Mouse (Mus musculus): Measurements from ENCODE around the gene Ahcyl2. TPM values are rescaled to one million over a fixed set of nuclear protein-coding genes. Genes with fewer than 3 reads are reported as not detected.

The Ahcyl2 gene
- total and polyA plus RNA-seq, 2 experiments from 2014 or later: 16.0 to 66.7 TPM

DNA sequence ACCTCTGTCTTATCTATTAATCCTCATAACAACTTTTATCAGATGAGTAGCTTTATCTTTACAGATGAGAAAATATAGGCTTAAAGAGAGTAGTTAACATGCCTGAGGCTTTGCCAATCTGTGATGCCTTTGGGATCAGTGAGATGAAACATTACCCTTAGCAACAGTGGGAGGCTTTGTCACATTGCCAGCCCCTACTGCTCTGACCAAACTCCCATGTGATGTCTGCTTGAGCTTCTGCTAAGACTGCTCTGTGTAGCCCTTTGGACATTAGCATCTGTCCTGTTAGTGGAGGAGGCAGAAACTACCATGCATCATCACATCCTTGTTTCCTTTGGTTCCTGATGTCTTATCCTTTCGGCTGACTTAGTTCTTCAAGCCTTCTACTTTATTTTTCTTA lies 7.8 kb downstream of the Ahcyl2 start:
- DNase-seq (ENCODE audit: low spot score) (peak; percentile 76), ATAC-seq (ENCODE audit: low FRiP score) (no peak)
- H3K9ac ChIP-seq (replicated peaks; ENCODE audit: low read length, poor library complexity, severe bottlenecking): no peak overlapping the region
- H3K9me3 ChIP-seq (ENCODE audit: low read length): no peaks in the 10 kb centered on the region
- 0 out of 2 replicates have a peak, but pooled peaks cover 3% of the 10 kb centered on the region for H3K4me1 ChIP-seq (ENCODE audit: insufficient read depth, low read length)
- TF ChIP-seq CTCF (IDR thresholded peaks at IDR 0.05): no peak
- no peak overlapping the region for H3K27ac ChIP-seq (ENCODE audit: low read depth, low read length)
- WGBS: 93% methylated on average over 1 of the region's 1 CpGs
- H3K27me3 ChIP-seq (ENCODE audit: insufficient read depth, low read length): no peaks in the 10 kb centered on the region
- H3K36me3 ChIP-seq (ENCODE audit: insufficient read depth, low read length): no peaks in the 10 kb centered on the region
- no peak overlapping the region for H3K4me3 ChIP-seq (ENCODE audit: low read depth, low read length)
- H3K4me2 ChIP-seq (ENCODE audit: low read depth, low read length, poor library complexity, severe bottlenecking): no peak overlapping the region

DNA sequence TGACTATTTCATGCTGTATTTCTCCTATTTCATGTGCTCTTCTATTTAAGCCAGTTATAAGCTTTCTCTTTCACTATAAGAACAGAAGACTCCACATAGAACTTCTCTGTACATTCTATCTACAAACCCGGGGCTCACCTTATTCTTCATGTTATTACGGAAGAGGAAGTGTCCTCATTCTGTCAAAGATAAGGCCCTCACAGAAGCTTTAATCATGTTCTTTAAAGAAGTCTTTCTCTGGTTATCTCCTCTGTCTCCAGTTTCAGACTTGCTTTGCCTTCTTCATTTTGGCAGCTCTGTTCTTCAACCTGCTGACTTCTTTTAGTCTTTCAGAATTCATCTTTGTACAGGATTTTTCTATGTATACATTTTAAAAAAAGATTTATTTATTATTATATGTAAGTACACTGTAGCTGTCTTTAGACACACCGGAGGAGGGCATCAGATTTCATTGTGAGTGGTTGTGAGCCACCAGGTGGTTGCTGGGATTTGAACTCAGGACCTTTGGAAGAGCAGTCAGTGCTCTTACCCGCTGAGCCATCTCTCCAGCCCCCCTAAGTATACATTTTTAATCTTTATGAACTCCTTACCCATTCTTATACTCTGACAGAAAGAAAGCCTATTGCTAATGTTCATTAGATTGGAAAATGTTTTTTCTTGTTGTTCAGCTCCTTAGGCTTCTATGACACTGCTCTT lies 8.9 kb downstream of the Ahcyl2 start:
- no peaks in the 10 kb centered on the region for H3K27me3 ChIP-seq (ENCODE audit: insufficient read depth, low read length)
- no peak for TF ChIP-seq CTCF (IDR thresholded peaks at IDR 0.05)
- H3K36me3 ChIP-seq (ENCODE audit: insufficient read depth, low read length): no peaks in the 10 kb centered on the region
- H3K9ac ChIP-seq (replicated peaks; ENCODE audit: low read length, poor library complexity, severe bottlenecking): no peak overlapping the region
- WGBS: 85% methylated on average over 4 of the region's 4 CpGs
- H3K4me3 ChIP-seq (ENCODE audit: low read depth, low read length): no peak overlapping the region
- no peaks in the 10 kb centered on the region for H3K9me3 ChIP-seq (ENCODE audit: low read length)
- no peak overlapping the region for H3K27ac ChIP-seq (ENCODE audit: low read depth, low read length)
- no peak overlapping the region for H3K4me2 ChIP-seq (ENCODE audit: low read depth, low read length, poor library complexity, severe bottlenecking)
- H3K4me1 ChIP-seq (ENCODE audit: insufficient read depth, low read length): 0 out of 2 replicates have a peak, but pooled peaks cover 3% of the 10 kb centered on the region
- DNase-seq (ENCODE audit: low spot score) (no peak), ATAC-seq (ENCODE audit: low FRiP score) (no peak)

DNA sequence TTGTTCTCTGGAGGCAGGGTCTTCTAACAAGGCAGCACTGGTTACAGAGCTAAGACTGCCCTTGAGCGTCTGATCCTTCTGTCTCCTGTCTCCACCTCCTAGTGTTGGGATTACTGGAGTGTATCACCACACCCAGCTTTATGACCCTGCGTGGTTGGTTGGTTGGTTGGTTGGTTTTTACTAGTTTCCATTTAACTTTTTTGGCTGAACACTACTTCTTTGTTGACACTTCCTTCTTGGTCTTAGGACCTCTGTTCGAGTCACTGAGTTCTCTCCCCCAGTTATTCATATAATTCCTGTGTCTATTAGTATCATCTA lies 9.4 kb downstream of the Ahcyl2 start:
- no peak overlapping the region for H3K27ac ChIP-seq (ENCODE audit: low read depth, low read length)

DNA sequence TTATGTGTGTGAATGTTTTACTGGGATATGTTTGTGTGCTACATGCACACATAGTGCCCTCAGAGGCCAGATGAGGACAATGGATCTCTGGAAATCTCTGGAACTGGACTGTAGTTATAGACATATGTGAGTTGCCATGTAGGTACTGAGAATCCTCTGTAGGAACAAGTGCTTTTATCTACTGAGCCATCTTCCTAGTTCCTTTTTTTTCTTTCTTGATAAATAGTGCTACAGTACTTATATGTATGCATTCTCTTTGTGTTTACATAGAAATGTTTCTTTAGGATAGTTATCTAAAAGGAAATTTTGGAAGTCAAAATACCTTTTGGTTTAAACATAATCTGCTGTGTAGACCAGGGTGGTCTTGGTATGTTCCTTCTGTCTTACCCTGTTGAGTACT lies 12.3 kb downstream of the Ahcyl2 start:
- ATAC-seq (ENCODE audit: low FRiP score) (no peak), DNase-seq (ENCODE audit: low spot score) (no peak)
- H3K27ac ChIP-seq (ENCODE audit: low read depth, low read length): no peak overlapping the region
- H3K9me3 ChIP-seq (ENCODE audit: low read length): no peaks in the 10 kb centered on the region
- no peak overlapping the region for H3K9ac ChIP-seq (replicated peaks; ENCODE audit: low read length, poor library complexity, severe bottlenecking)
- no peak for TF ChIP-seq CTCF (IDR thresholded peaks at IDR 0.05)
- H3K36me3 ChIP-seq (ENCODE audit: insufficient read depth, low read length): no peaks in the 10 kb centered on the region
- H3K4me3 ChIP-seq (ENCODE audit: low read depth, low read length): no peak overlapping the region
- H3K4me1 ChIP-seq (ENCODE audit: insufficient read depth, low read length): 0 out of 2 replicates have a peak, but pooled peaks cover 3% of the 10 kb centered on the region
- H3K4me2 ChIP-seq (ENCODE audit: low read depth, low read length, poor library complexity, severe bottlenecking): no peak overlapping the region
- H3K27me3 ChIP-seq (ENCODE audit: insufficient read depth, low read length): no peaks in the 10 kb centered on the region

More for the DNA sequence above, 9.4 kb downstream of the Ahcyl2 start:
- ATAC-seq (ENCODE audit: low FRiP score): no peak
- Histone ChIP-seq H3K4me1 (ENCODE audit: insufficient read depth, low read length) (0 out of 2 replicates have a peak, but pooled peaks cover 3% of the 10 kb centered on the region), H3K9me3 (ENCODE audit: low read length) (no peaks in the 10 kb centered on the region), H3K36me3 (ENCODE audit: insufficient read depth, low read length) (no peaks in the 10 kb centered on the region), H3K4me3 (ENCODE audit: low read depth, low read length) (no peak overlapping the region), H3K9ac (replicated peaks; ENCODE audit: low read length, poor library complexity, severe bottlenecking) (no peak overlapping the region), H3K4me2 (ENCODE audit: low read depth, low read length, poor library complexity, severe bottlenecking) (no peak overlapping the region), H3K27me3 (ENCODE audit: insufficient read depth, low read length) (no peaks in the 10 kb centered on the region)
- WGBS: 78% methylated on average over 3 of the region's 3 CpGs
- DNase-seq (ENCODE audit: low spot score): no peak
- TF ChIP-seq CTCF (IDR thresholded peaks at IDR 0.05): no peak

DNA sequence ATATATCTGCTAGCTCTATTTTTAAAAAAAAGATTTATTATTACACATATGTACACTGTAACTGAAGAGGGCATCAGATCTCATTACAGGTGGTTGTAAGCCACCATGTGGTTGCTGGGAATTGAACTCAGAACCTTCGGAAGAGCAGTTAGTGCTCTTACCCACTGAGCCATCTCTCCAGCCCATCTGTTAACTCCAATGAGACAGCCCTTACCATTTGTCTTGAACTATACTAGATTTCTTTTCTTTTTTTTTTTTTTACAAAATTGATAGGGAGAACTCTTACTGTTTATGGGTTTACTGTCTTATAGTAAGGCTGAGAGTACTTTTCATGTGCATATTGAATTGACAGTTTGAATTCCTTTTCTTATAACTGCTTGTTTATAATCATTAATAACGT lies 12.8 kb downstream of the Ahcyl2 start:
- Histone ChIP-seq H3K4me2 (ENCODE audit: low read depth, low read length, poor library complexity, severe bottlenecking) (no peak overlapping the region), H3K9me3 (ENCODE audit: low read length) (no peaks in the 10 kb centered on the region), H3K4me1 (ENCODE audit: insufficient read depth, low read length) (0 out of 2 replicates have a peak, but pooled peaks cover 3% of the 10 kb centered on the region), H3K4me3 (ENCODE audit: low read depth, low read length) (no peak overlapping the region), H3K9ac (replicated peaks; ENCODE audit: low read length, poor library complexity, severe bottlenecking) (no peak overlapping the region), H3K27me3 (ENCODE audit: insufficient read depth, low read length) (no peaks in the 10 kb centered on the region), H3K27ac (ENCODE audit: low read depth, low read length) (no peak overlapping the region), H3K36me3 (ENCODE audit: insufficient read depth, low read length) (no peaks in the 10 kb centered on the region)
- DNase-seq (ENCODE audit: low spot score) (no peak), ATAC-seq (ENCODE audit: low FRiP score) (no peak)
- WGBS: 93% methylated on average over 2 of the region's 2 CpGs
- TF ChIP-seq CTCF (IDR thresholded peaks at IDR 0.05): no peak

DNA sequence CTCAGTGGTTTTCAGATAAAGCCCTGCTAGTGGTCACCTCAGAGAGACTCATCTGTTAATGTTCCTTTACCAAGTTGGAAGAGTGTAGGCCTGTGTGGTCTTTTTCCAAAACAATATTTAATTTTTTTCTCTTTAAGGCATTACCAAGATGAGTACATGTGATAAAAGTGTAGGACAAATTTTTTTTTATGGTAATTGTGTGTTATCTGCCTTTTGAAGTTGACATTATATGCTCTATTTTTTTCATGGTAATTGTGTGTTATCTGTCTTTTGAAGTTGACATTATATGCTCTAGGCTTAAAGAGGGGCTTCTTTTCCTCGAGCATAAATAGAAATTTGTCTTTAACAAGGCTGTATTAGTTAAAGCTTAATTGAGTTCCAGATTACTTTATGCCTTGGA lies 14.4 kb downstream of the Ahcyl2 start:
- WGBS: 59% methylated on average over 1 of the region's 1 CpGs
- H3K4me2 ChIP-seq (ENCODE audit: low read depth, low read length, poor library complexity, severe bottlenecking): no peak overlapping the region
- no peak for DNase-seq (ENCODE audit: low spot score)
- no peak for TF ChIP-seq CTCF (IDR thresholded peaks at IDR 0.05)
- no peaks in the 10 kb centered on the region for H3K4me1 ChIP-seq (ENCODE audit: insufficient read depth, low read length)
- H3K27me3 ChIP-seq (ENCODE audit: insufficient read depth, low read length): no peaks in the 10 kb centered on the region
- no peak overlapping the region for H3K27ac ChIP-seq (ENCODE audit: low read depth, low read length)
- no peaks in the 10 kb centered on the region for H3K36me3 ChIP-seq (ENCODE audit: insufficient read depth, low read length)
- ATAC-seq (ENCODE audit: low FRiP score): no peak
- no peaks in the 10 kb centered on the region for H3K9me3 ChIP-seq (ENCODE audit: low read length)
- no peak overlapping the region for H3K4me3 ChIP-seq (ENCODE audit: low read depth, low read length)
- H3K9ac ChIP-seq (replicated peaks; ENCODE audit: low read length, poor library complexity, severe bottlenecking): no peak overlapping the region
